Mouse (Mus musculus): ENCODE data around the gene Zfp446. TPM values are rescaled to one million over a fixed set of nuclear protein-coding genes. Genes with fewer than 3 reads are reported as not detected.
"Not testable (repeated sequence)": the region's sequence is repeated elsewhere in the genome, so short reads cannot be mapped to it uniquely, and the experiment has no call there.

Gene Zfp446
- polyA plus RNA-seq (2016; fragmentation: Nextera tagmentation; extraction: Ambion mirVana) = 16.6 and 17.0 TPM in 2 replicates

DNA sequence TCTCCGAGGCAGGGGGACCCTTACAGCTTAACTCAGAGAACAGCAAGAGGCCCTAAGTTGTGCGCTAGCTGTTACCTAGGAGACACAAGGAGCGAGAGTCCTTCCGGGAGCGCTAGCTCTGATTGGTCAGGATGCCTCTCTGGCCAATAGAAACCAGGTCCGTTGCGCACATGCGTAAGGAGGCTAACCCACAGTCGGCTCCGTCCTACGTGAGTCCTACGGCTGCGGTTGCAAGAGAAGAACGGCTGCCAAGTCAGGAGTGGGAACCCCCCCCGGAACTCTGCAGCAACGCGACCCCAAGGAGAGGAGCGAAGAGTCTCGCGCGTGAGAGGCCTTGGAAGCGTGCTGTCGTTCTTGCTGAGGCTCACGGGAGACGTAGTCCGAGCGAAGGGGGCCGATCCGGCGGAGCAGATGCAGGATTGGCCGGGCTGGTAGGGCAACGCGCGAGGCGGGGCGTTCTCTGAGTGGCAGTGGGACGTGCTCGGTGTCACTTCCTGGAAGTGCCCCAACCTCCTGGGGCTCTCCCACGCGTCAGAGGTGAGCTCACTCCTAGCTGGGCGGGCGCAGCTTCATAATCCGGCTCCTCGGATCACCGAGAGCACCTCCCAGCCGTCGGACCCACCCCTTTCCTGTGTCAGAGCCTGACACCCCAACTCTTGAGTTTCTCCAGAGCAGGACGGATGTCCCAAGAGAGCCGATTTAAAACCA, at the start of gene Zfp446:
TSS of gene Zfp446 (plus strand) at position 167 of the 708 bp plus-strand sequence.
- peak; percentile 98 for DNase-seq (ENCODE audit: low spot score)
- peaks cover 21% of the 10 kb centered on the region for H3K4me1 ChIP-seq (replicated peaks)
- H3K27ac ChIP-seq = peak within 1 kb of the TSS; percentile 97
- H3K9me3 ChIP-seq = no peaks in the 10 kb centered on the region
- peaks cover 17% of the 10 kb centered on the region for H3K36me3 ChIP-seq
- no peaks in the 10 kb centered on the region for H3K27me3 ChIP-seq (ENCODE audit: insufficient read depth, poor library complexity, severe bottlenecking)
- under 1% methylated on average over 49 of the region's 49 CpGs for WGBS
- H3K4me3 ChIP-seq = peak within 1 kb of the TSS; percentile 77

DNA sequence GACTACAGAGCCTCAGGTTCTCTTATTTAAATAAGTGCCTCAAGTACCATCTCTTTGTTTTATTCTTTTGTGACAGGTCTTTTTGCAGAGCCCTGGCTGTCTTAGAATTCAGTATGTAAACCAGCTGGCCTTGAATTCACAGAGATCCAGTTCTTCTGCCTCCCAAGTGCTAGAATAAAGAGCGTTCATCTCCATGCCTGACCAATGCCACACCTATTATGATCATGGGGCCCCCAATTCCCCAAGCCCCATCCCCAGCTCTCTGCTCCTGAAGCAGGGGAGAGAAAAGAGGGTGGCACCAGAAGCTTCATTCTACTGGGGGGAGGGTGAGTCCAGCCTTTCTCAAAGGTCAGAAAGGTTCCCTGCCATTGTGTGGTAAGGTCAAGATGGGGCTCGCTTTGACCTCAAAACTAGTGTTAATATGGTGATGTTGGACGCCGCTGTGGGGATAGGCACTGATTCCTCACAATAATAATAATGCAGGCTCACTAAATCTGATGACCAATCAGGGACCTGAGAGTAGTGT, 44.0 kb upstream of the Zfp446 start:
- DNase-seq (ENCODE audit: low spot score) = no peak
- Histone ChIP-seq H3K4me3 (no peak overlapping the region), H3K9me3 (no peaks in the 10 kb centered on the region), H3K4me1 (replicated peaks) (peaks cover 9% of the 10 kb centered on the region), H3K36me3 (peaks cover 16% of the 10 kb centered on the region), H3K27ac (0 out of 2 replicates have a peak overlapping the region, but pooled peaks have one; percentile 36), H3K27me3 (ENCODE audit: insufficient read depth, poor library complexity, severe bottlenecking) (peaks cover 9% of the 10 kb centered on the region)
- WGBS = 52% methylated on average over 4 of the region's 4 CpGs

DNA sequence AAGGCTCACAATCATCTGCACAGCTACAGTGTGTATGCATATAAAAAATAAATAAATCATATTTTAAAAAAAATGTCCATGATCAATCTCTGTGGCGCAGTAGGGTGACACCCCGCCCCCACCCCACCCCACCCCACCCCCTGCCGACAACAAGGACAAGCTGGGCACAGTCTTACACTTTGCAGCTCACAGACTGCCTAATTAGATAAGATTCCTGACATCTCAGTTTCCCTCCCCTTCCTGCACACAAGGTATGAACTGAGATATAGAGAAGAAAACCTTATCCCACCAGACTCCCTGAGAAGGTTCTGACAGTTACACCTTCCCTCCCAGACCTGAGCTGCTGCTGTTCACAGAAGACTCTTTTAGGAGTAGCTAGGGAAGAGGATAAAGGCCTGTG, 42.8 kb upstream of the Zfp446 start:
- peaks cover 9% of the 10 kb centered on the region for H3K4me1 ChIP-seq (replicated peaks)
- no peaks in the 10 kb centered on the region for H3K27me3 ChIP-seq (ENCODE audit: insufficient read depth, poor library complexity, severe bottlenecking)
- DNase-seq (ENCODE audit: low spot score) = no peak
- H3K36me3 ChIP-seq = peaks cover 5% of the 10 kb centered on the region
- WGBS = 83% methylated on average over 3 of the region's 3 CpGs
- no peaks in the 10 kb centered on the region for H3K9me3 ChIP-seq
- no peak overlapping the region for H3K4me3 ChIP-seq
- H3K27ac ChIP-seq = no peak overlapping the region

DNA sequence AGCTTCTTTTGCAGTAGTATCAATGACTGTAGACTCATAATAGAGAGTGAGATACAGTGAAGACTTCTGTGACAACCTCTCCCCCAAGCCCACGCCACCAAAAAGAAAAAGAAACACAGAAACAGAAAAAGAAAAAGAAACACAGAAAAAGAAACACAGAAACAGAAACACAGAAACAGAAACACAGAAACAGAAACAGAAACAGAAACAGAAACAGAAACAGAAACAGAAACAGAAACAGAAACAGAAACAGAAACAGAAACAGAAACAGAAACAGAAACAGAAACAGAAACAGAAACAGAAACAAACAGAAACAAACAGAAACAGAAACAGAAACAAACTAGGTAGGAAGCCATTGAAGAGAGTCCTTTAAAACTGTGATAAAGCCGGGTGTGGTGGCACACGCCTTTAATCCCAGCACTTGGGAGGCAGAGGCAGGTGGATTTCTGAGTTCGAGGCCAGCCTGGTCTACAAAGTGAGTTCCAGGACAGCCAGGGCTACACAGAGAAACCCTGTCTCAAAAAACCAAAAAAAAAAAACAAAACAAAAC, 40.3 kb upstream of the Zfp446 start:
- DNase-seq (ENCODE audit: low spot score); H3K9me3 ChIP-seq; H3K4me1 ChIP-seq (replicated peaks); H3K27me3 ChIP-seq (ENCODE audit: insufficient read depth, poor library complexity, severe bottlenecking); H3K4me3 ChIP-seq; H3K36me3 ChIP-seq; H3K27ac ChIP-seq: not testable (repeated sequence)
- 88% methylated on average over 4 of the region's 4 CpGs for WGBS

DNA sequence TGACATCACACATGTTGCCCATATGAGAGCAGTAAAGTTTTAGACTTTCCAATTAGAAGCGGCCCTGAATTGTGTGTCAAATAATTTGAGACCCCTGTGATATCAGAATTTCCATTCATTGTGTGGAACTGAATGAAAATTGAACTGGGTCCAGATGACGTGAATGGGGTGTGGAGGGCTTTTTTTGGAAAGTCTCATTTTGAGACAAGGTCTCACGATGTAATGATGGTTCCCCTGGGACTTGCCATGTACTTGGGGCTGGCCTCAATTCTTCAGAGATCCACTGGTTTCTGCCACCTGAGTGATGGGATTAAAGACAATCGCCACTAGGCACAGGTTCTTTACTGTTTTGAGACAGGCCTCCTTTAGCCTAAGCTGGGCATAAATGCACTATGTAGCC, 37.0 kb upstream of the Zfp446 start:
- Histone ChIP-seq H3K4me1 (replicated peaks) (no peaks in the 10 kb centered on the region), H3K27ac (no peak overlapping the region), H3K36me3 (no peaks in the 10 kb centered on the region), H3K9me3 (no peaks in the 10 kb centered on the region), H3K27me3 (ENCODE audit: insufficient read depth, poor library complexity, severe bottlenecking) (no peaks in the 10 kb centered on the region), H3K4me3 (no peak overlapping the region)
- no peak for DNase-seq (ENCODE audit: low spot score)
- WGBS = 86% methylated on average over 4 of the region's 4 CpGs

DNA sequence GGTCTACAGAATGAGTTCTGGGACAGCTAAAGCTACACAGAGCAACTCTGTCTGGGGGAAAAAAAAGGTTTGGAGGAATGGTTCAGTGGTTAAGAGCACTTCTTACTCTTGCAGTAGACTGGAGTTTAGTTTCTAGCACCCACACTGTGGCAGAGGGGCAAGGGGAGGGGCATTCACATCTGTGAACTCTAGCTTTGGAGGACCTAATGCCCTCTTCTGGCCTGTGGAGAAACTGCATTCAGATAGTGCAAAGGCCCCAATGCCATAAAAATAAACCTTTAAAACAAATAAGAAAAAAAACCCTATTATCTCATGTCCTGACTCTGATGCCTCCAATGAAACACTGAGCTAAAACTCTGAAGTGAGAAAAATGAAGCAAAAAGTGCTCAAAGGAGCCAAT, 34.2 kb upstream of the Zfp446 start:
- no peaks in the 10 kb centered on the region for H3K36me3 ChIP-seq
- no peaks in the 10 kb centered on the region for H3K4me1 ChIP-seq (replicated peaks)
- no peaks in the 10 kb centered on the region for H3K9me3 ChIP-seq
- no peak overlapping the region for H3K27ac ChIP-seq
- no peak for DNase-seq (ENCODE audit: low spot score)
- H3K27me3 ChIP-seq (ENCODE audit: insufficient read depth, poor library complexity, severe bottlenecking) = no peaks in the 10 kb centered on the region
- no peak overlapping the region for H3K4me3 ChIP-seq

DNA sequence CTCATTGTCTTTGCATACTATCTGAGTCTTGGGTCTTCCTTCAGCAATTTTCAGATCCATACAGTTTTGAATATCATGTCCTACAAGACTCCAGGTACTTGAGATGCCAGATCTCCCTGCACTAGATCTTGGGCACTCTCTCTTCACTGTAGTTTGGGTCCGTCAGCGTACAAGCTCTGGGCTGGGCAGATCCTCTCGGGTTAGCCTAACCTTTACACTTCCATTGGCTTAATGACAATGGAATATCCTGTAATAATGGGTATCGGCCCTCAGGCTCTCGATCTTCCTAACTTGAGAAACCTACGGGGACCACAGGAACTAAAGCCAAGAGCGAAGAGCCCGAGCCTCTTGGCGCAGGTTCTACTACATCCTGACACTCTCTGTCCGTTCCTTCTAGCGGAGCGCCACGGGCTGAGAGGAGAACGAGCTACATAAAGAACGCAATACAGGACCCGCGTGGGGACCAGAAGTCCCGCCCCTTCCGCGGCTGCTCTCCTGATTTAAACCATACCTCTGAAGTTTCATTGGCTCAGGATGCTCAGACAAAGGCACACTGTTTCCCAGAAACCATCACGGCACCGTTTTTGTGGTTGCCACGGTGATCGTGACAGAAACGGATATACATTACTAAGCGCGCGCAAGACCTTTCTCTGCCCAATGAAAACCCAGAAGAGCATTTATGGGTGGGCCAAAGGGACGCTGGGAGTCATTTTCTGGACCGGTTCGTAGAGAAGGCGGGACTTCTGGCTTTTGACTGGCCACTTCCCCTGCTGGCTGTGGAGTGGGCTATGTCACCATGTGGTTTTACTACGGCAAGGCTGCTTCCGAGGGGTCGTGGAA, 28.4 kb upstream of the Zfp446 start:
- Histone ChIP-seq H3K9me3 (0 out of 2 replicates have a peak, but pooled peaks cover 2% of the 10 kb centered on the region), H3K36me3 (no peaks in the 10 kb centered on the region), H3K27me3 (ENCODE audit: insufficient read depth, poor library complexity, severe bottlenecking) (no peaks in the 10 kb centered on the region), H3K4me1 (replicated peaks) (peaks cover 10% of the 10 kb centered on the region), H3K27ac (peak overlapping the region; percentile 93), H3K4me3 (peak overlapping the region; percentile 56)
- peak; percentile 95 for DNase-seq (ENCODE audit: low spot score)
- 11% methylated on average over 35 of the region's 35 CpGs for WGBS

DNA sequence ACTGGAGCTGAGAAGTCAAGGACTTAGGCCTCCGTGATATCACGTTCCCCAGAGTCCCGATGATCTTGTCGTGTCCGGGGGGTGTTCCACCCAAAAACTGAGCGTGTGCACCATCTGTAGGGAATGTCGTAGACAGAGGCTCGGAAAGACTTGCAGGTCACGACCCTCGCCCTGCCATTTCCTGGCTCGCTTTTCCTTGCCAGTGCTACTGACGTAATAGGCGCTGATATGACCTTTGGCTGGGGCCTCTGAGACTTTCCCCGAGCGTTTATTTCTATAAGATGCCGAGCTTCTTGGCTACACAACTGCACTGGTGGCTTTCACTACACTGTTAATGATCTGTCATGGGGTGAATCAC, 27.8 kb upstream of the Zfp446 start:
- no peak for DNase-seq (ENCODE audit: low spot score)
- Histone ChIP-seq H3K4me1 (replicated peaks) (peaks cover 10% of the 10 kb centered on the region), H3K4me3 (peak overlapping the region; percentile 56), H3K9me3 (0 out of 2 replicates have a peak, but pooled peaks cover 2% of the 10 kb centered on the region), H3K27me3 (ENCODE audit: insufficient read depth, poor library complexity, severe bottlenecking) (no peaks in the 10 kb centered on the region), H3K36me3 (no peaks in the 10 kb centered on the region), H3K27ac (peak overlapping the region; percentile 93)
- 5% methylated on average over 16 of the region's 16 CpGs for WGBS

DNA sequence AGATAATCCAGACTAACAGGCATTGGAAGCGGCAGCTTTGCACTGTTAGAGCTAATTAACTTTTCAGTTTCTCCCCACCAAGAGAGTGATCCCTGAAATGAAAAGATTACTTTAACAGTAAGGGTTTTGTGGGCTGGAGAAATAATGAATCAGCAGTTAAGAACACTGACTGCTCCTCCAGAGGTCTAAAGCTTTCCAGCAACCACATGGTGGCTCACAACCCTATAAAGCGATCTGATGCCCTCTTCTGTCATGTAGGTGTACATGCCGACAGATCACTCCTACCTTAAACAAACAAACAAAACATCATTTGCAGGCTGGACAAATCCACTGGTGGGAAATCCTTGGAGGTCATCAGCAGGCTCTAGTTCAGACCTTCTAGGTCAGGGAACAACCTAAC, 22.8 kb upstream of the Zfp446 start:
- Histone ChIP-seq H3K4me3 (no peak overlapping the region), H3K27ac (no peak overlapping the region), H3K4me1 (replicated peaks) (peaks cover 8% of the 10 kb centered on the region), H3K27me3 (ENCODE audit: insufficient read depth, poor library complexity, severe bottlenecking) (no peaks in the 10 kb centered on the region), H3K9me3 (no peaks in the 10 kb centered on the region), H3K36me3 (no peaks in the 10 kb centered on the region)
- no peak for DNase-seq (ENCODE audit: low spot score)
- WGBS = 65% methylated on average over 3 of the region's 3 CpGs

DNA sequence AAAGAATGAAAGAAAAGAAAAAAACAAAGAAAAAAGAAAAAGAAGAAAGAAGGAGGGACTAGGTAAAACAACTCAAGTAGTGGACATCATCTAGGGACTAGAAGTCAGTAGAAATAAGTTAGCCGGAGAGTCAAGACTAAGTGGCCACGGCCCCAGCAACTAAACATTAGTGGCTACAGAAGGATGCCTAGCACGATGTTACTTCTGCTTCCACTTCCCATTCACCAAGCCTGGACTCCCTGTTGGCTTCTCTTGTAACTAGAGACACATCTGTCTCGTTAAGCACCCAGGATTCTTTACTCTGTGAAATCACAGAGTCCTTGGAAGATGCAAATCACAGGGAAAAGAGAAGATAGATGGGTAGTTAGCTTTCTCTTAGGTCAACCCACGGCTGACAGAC, 20.1 kb upstream of the Zfp446 start:
- H3K27ac ChIP-seq = no peak overlapping the region
- H3K27me3 ChIP-seq (ENCODE audit: insufficient read depth, poor library complexity, severe bottlenecking) = no peaks in the 10 kb centered on the region
- no peak for DNase-seq (ENCODE audit: low spot score)
- 75% methylated on average over 5 of the region's 5 CpGs for WGBS
- H3K4me3 ChIP-seq = no peak overlapping the region
- peaks cover 7% of the 10 kb centered on the region; the same call in 1 of the 2 replicates for H3K4me1 ChIP-seq (replicated peaks)
- H3K36me3 ChIP-seq = no peaks in the 10 kb centered on the region
- H3K9me3 ChIP-seq = no peaks in the 10 kb centered on the region

DNA sequence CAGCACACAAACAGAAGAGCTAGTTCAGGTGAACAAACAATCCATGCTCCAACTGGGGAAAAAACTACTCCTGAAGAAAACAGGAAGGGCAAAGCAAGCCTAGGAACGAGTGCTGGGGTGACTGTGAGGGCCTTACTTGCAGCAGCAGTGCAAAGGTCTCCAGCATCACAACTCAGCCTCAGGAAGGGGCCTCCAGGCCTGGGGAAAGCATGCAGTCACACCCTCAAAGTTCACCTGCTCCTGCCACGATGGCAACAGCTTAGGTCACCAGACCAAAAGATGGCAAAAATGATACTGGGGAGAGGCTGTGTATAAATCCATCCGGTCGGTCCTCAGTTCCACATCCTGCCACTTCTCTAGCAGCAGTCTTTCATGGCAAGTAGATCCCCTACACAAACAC, 18.7 kb upstream of the Zfp446 start:
- DNase-seq (ENCODE audit: low spot score) = no peak
- WGBS = 80% methylated on average over 4 of the region's 4 CpGs

DNA sequence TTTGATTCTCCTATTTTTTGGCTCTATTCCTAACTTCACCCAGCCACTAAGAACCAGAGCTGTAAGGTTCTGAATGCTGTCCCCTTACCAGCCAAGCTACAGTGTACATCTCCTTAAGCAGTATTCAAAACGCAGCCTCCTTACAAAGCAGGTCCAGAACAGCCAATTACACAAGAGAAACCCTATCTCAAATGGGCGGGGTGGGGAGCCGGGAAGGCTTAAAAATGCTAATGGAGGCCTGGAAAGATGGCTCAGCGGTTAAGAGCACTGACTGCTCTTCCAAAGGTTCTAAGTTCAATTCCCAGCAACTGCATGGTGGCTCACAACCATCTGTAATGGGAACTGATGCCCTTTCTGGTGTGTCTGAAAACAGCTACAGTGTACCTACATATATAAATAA, 17.9 kb upstream of the Zfp446 start:
- H3K4me3 ChIP-seq = no peak overlapping the region
- no peaks in the 10 kb centered on the region for H3K27me3 ChIP-seq (ENCODE audit: insufficient read depth, poor library complexity, severe bottlenecking)
- no peak for DNase-seq (ENCODE audit: low spot score)
- 16% methylated on average over 4 of the region's 4 CpGs for WGBS
- H3K9me3 ChIP-seq = no peaks in the 10 kb centered on the region
- no peak overlapping the region for H3K27ac ChIP-seq
- H3K4me1 ChIP-seq (replicated peaks) = peaks cover 8% of the 10 kb centered on the region
- H3K36me3 ChIP-seq = no peaks in the 10 kb centered on the region

More for the DNA sequence above, 18.7 kb upstream of the Zfp446 start:
- Histone ChIP-seq H3K27ac (no peak overlapping the region), H3K9me3 (no peaks in the 10 kb centered on the region), H3K4me3 (no peak overlapping the region), H3K27me3 (ENCODE audit: insufficient read depth, poor library complexity, severe bottlenecking) (no peaks in the 10 kb centered on the region), H3K36me3 (no peaks in the 10 kb centered on the region), H3K4me1 (replicated peaks) (peaks cover 7% of the 10 kb centered on the region; the same call in 1 of the 2 replicates)

All from hindbrain, embryonic 10.5 days (tissue).